Mouse (Mus musculus): ENCODE data around the gene Cers3.

Cers3 gene

DNA sequence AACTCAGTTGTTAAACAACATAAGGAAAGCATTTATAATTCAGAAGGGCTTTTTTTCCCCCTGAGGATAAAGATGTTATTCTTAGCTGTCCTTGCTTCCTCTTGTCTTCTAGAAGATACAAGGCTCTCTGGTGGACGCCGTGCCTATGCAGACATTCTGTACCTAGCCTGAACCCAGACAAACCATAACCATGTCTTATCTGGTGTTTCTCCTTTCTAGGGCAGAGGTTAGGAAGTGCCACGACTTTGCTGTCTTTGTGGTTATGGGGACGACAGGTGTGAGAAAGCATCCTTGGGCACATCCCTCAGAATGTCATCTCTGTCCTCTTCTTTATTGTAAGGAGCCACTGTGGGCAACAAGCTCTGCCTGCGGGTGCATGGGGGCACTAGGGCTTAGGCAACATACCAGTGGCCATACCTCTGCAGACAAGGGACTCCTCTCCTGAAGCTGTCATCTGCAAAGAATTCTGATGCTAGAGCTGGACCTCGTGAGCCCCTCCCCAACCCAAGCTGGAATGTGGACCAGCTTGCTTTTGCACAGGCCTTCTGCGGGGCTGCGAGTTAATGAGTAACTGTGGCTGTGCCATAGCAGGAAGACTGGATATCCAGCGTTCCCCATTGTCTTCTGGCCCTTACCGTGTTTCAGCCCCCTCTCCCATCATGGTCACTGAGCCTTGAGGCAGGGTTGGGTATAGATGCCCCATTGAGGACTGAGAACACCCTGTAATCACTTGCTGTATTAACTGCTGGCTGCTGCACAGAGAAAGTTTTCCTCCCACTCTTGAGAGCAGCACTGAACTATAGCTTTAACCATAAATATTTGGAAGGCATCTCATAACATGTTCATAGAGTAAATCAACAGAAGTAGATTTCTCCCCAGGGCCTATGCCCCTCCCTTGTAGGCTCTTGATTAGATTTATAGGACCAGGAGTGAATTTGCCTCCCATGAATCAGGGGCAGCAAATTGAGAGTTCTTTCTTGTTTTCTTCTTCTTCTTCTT is 36.9 kb downstream of the Cers3 start:
- no peak for DNase-seq (ENCODE audit: low spot score)

DNA sequence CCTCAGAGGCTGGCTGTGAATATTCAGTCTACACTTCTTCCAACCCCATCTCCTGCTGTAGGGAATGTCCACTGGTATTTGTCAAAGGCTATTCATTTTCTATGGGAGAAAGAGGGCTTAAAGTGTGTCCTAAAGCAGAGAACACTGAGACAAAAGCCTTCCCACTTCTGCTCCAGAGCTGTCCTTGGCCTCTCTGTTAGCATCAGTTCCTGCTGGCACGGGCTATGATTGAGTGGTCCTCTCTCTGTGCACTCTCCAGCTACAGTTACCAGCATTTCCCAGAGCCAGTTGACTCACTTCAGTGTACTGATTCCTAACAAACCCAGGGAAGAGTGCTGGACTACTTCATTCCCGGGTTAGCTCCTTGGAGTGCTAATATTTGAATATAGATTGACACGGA is 43.2 kb downstream of the Cers3 start:
- DNase-seq (ENCODE audit: low spot score), result no peak

DNA sequence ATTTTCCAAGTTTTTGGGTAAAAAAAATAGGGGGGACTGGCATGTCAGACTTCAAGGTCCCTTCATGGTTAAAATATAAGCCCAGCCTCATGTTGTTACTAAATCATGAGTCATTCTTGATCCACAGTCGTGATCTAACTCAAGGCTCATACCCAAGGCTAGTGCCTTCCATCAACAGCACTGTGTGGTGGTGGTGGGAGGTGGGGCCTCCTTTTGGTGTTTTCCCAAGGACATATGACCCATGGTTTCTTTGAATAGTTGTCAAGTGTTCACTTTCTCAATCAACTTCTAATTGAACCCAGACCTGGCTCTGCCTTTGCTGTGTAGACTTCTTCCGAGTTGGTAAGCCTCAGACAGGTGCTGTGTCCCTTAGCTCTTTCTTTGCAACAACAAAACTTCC is 44.5 kb downstream of the Cers3 start:
- DNase-seq (ENCODE audit: low spot score), result no peak

DNA sequence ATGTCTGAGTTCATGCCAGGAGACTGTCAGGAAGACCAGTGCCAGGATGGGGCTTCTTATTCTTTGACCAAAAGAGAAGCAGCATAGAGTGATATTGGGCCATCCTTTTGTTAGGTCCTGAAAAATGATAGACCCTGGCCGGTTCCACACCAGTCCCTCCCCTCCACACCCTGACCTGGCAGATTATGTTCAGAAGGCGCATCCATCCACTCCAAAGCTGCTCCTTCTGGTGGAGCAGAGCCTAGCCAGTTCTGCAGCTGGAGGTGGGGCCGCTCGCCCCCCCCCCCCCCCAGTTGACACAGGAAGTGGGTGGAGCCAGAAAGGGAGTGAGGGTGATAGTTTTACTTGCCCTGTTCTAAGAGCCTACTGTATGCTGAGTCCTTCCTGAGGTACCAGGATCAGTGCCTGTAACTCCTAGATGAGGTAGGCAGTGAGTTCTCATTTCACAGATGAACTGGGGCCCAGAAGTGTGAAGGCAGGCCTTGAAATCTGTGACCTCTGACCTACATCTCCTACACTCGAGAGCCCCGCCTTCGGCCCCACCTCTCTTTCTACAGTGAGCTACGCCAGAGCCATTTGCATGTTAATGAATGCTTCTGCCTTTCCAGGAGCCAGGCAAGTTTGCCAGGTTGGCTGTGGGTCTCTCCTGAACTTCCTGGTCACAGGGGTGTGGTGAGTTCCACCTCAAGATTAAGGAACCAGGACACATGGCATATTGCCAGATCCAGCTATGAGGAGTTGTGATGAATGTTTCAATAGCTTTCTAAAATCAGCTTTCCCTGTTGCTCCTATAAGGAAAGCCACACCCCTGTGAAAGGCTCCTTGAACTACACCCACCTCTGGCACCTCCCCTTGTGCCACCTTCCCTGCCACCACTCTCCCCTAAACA is 46.8 kb downstream of the Cers3 start:
- DNase-seq (ENCODE audit: low spot score), result peak; percentile 48

DNA sequence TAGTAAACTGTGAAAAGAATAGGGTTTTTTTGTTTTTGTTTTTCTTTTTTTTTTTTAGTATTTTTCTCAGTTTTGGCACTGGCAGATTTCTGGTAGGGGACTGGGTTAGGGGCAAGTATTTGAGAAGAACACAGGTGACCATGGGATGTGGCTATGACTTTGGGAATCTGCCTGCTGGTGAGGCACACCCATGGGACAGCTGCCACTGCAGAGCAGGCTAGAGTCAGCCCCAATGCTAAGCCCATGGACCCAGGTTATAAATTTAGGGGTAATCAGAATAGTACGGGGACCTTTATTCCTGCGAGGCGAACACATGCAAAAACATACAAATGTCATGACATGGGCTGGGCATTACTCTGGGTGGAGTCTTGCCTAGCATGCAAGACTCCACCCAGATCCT is 47.7 kb downstream of the Cers3 start:
- no peak for DNase-seq (ENCODE audit: low spot score)

DNA sequence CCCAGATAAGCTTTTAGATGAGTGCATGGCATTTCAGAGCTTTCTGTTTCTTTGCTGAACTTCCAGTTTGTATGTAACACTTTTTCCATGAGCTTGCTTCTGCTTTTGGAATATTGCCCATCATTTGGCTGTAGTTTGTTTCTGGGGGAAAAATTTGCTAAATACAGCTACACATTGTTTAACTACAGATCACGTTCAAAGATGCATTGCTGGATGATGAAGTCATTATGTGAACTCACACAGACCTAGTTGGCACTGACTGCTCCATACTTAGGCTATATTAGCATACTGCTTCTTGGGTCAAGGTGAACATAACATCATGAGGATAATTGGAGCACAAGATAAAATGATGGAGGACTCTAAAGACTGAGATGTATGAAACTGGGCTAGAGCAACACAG is 53.6 kb downstream of the Cers3 start:
- DNase-seq (ENCODE audit: low spot score), result no peak

DNA sequence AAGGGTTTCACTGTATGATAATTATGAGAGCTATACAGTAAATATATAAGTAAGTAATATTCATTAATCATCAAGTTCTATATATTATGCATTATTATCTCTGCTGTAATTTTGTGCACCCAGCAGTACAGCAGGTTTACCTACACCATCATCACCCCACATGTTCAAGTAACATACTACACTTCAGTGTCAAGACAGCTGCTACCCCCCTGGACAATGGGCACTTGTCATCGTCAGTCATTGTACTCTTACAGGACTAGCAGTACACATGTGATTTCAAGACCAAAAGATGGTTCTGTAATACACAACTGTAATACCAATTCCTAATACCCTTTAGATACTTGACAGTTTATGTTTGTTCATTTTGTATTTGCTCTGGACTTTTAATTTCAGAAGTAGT is 54.0 kb downstream of the Cers3 start:
- DNase-seq (ENCODE audit: low spot score), result no peak

DNA sequence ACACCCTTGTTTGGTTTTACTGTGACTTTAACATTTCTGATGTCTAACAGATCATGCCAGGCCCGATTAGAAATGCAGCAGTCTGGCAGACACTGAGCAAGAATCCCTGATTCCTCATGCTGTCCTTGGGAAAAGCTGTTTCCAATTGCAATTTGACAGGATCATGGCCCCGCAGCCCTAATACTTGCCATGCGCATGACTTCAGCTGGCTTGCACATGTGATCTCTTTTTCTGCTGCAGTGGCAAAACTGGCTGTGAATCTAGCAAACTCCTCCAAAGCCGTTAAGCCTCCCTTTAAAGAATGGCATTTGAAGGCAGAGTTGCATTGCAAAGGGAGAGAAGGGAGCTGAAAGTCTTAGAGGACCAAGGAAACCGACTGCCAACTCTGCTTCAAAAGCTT is 55.5 kb downstream of the Cers3 start:
- peak; percentile 63 for DNase-seq (ENCODE audit: low spot score)

DNA sequence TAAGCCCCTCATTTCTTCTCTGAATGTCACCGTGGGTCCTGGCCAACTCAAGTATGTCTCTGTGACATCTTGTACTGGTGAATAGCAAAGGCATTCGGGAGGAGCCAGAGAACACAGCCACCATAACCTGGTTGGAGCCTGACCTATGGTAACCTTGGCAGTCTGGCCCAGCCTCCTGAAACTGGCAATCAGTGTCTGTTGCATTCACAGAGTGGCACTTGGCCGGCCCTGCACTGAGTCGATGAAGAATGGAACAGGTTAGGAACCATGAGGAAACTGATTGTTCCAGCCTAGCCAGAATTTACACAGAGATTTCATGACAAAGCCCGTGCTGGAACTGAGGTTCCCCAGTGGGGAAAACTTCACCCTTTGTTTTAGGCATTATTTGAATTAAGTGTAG is 57.5 kb downstream of the Cers3 start:
- no peak for DNase-seq (ENCODE audit: low spot score)

DNA sequence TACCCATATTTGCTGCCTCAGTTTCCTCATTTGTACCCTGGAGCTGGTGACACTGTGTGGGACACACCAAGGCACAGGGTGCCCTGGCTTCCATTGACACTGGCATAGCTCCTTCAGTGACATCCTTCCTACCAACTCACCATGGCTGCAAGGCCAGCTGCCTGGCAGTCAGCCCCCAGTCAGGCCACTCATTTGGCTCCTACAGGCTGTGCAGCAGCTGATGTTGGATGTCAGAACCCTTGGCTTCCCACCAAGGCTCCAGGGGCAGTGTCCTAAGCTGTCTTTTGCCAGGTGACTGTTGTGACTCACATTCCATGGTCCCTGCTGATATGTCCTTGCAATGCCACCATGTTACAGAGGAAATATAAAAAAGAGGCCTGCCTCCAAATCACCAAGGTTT is 58.5 kb downstream of the Cers3 start:
- DNase-seq (ENCODE audit: low spot score), result no peak

DNA sequence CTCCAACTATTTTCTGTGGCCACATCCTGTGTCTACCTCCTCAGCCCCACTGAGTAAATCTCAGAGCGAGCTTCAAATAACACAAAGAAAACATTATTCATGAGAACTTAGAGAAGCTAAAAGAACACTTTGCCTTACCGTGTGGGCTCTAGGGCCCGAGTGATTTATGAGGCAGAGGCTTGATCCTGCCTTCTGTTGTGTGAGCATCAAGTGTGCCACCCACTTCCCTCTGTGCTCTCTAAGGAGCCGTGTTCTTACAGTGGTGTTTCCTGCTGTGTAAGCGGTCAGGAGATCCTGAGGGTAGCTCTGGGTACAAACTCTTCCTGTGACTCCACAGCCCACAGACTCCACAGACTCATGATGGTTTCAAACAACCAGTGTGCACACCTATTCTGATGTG is 60.5 kb downstream of the Cers3 start:
- DNase-seq (ENCODE audit: low spot score), result peak; percentile 29

DNA sequence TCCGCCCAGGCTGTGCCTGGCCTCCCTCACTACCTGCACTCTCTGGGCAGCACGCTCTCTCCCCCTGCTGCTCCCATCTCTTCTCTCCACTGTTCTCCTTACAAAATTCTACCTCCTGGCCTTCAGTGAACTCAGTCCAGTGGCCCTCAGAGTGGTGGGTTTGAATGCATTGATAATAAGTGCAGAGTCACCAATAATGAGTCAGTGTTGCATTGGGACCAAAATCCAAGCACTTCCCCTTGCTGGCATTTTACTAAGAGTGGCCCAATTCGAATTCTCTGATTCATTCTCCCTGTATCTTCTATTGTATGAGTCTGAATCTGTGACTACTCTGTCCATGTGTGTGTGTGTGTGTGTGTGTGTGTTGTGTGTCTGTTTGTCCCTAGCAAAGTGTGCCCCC is 63.5 kb downstream of the Cers3 start:
- no peak for DNase-seq (ENCODE audit: low spot score)

DNA sequence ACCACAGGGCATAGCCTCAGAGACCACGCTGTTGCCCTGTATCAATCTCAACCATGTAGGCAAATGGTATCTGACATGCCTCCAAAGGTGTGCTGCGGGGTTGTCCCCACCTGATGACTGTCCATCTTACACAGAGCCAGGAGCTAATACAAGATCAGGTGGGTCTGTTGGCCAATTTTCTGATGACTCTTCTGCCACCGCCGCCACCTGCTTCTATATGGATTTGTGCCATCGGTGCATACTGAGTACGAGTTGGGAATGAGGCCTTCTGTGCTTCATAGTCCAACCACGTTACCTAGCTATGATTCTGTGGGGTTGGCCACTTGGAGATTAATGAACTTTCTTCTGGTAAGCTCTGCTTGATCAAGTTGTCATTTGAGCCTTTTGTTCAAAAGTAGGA is 67.1 kb downstream of the Cers3 start:
- no peak for DNase-seq (ENCODE audit: low spot score)

DNA sequence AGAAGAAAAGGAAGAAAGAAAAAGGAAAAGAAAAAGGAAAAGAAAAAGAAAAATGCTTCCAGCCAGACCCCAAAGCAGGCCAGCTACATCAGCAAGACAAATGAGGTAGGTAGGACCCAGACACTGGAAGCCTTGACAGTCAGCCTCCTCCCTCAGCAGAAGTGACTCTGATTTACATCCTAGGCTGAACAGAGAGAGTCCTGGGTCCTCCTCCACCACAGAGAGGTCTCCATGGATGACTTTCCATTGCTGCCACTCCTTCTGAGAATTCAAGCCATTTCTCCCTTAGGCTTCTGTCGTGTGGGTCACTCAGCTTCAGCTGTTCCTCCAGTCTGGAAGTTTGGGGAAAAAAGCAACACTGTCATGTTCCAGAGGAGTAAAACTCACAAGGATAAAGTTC is 68.0 kb downstream of the Cers3 start:
- DNase-seq (ENCODE audit: low spot score), result no peak

DNA sequence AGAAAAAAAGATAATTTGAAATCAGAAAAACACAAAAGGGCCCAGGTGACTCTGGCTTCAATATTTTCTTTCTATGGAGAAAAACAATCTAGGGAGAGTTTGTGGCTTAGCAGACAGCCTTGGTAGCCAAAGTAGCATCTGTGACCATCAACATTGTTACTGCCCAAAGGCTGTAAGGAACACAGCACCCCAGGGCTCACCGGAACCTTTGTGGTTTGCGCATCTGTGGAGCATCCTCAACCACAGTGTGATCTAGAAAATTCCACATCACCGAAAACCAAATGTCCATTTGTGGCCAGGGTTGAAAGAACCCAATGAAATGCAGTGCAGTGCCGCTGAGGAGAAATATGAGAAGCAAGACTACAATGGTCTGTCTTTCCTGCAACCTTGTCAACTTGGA is 69.0 kb downstream of the Cers3 start:
- DNase-seq (ENCODE audit: low spot score), result no peak

DNA sequence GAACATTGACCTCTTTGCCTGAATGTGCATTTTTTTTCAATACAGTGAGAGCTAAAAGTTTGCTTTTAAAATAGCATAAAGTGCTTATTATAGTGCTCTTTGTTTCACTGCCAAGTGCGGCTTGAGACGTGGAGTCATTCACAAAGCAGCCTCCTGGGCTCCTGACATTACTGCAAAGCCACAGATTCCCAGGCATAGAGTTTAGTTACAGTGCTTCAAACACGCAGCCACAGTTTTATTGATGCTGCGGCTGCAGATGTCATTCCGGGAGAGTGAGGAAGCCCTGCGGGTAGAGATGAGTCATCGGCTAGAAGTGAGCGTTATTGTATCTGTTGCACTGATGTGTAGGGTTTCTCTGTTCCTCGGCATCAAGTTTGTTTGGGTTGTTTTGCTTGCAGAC is 69.4 kb downstream of the Cers3 start:
- no peak for DNase-seq (ENCODE audit: low spot score)

DNA sequence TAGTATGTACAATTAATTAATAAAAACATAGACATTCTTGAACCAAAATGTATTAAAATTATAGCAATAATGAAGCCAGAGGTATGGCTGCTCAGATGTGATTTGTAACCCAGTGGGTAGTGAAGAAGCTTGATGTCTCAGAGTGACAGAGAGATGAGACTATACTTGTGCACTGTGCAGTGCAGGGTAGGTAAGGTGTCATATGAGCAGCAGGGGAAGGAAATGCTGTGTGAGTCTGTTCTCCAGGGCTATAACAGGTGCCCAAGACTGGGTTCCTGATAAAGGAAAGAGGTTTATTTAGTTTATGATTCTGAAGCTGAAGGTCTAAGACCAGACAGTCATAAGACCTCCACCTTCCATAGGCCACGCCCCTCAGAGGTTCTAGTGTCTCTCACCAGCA is 69.9 kb downstream of the Cers3 start:
- no peak for DNase-seq (ENCODE audit: low spot score)

DNA sequence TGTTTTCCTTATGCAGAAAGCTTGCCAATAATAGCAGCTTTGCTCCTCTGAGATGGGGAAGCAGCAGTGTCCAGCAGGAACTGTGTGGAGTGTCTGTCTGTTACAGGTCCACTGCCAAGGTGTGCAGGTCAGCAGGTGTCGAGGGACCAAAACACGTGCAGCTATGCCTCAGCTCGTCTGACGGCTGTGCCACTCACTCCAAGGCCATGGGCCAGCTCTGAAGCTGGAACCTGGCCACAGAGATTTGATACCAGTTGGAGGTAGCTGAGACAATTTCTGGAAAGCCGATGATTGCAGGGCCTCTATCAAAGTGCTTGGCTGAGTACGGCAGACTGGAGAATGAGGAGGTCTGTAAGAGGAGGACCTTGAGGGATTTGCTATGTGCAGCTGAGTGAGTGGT is 72.2 kb downstream of the Cers3 start:
- DNase-seq (ENCODE audit: low spot score), result no peak

DNA sequence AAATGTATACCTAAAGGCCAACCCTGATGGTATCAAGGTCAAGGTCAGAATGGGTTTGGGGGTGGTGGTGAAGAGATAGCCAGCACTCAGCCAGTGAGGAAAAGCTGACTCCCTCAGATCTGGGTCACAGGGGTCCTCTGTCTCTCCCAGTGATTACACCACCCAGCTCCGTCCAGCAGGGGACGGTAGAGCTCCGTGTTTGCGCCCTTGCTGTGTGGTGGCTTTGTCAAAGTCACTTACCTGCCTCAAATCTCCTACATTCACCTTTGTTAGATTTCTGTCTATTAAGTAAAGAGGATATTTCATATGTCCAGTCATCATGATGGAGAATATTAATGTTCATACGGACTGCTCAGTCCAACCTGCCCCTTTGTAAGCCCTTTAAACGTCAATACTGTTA is 76.7 kb downstream of the Cers3 start:
- peak; percentile 75 for DNase-seq (ENCODE audit: low spot score)

DNA sequence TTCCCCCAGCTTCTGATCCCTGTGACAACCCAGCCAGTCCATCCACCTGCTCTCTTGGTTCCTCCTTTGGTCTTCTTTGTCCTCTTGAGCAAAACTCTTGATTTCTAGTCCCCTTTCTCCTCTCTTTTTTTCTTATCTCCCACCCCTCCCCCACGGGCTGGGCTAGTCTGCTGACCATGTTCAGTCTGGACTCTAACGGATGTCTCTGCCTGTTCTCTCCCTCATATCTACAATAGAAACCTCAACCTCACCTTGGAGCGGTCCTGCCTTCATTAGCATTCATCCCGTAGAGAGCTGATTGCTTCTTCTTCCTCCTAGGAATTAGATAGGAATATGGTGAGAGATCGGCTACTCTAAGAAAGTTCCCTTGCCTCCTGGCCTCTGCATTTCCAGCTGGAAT is 87.5 kb downstream of the Cers3 start:
- no peak for DNase-seq (ENCODE audit: low spot score)

DNA sequence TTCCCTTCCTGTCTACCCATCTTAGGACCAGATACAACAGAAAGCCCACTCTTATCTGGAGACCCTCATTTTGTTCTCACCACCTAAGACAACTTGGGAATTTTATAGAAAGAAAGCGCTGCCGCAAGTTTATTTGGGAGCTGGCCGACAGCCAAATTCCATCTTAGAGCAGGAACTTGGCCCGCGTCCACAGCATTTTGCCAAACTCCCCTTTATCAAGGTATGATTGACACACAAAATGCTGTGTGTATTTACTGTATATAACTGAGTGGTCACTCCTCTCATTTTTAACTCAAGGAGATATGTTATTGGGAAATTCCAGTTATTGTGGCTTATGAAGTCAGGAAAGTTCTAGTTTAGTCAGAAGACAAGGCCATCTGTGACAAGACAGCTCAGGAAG is 88.0 kb downstream of the Cers3 start:
- no peak for DNase-seq (ENCODE audit: low spot score)

DNA sequence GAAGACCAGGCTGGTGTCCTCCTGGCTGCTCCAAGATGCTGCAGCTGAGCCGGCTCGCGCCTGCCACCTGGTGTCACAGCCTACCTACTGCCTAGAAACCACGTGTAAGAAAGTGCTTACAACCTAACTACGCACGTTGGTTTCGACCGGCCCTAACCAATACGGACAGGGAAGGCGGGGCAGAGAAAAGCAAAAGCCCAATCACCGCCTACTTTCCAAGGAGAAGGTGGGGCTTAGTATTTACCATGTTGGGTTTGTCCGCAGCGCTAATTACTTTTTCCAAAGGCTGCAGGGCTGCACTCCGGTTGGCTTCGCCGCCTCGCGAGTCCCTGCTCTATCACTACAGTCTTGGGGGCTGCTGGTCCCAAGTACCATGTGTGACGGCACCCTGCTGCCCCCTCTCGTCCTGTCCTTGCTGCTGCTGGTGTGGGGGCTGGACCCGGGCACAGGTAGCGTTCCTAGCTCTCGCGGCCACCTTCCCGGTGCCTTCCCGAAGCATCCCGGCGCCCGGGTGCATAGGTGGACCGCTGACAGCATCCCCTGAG is 96.2 kb downstream of the Cers3 start, which contains the start of gene Adamts17:
TSS of gene Adamts17 (plus strand) at position 273 of the 545 bp plus-strand sequence.
- peak; percentile 99 for DNase-seq (ENCODE audit: low spot score)

Data from embryo, embryonic 10 days (tissue).